Mouse (Mus musculus) small intestine, adult 2 months (tissue): ENCODE data around the gene 2700049A03Rik.

Source experiments
- CTCF ChIP-seq: fragments of 200-500 bp; IDR thresholded peaks from 2 replicates; pipeline ENCODE4 v1.5.1; 2012; ENCODE audit warnings: low read depth, mild to moderate bottlenecking, control low read depth, inconsistent platforms, low read length, moderate library complexity, mixed read lengths; ENCODE audit not compliant: insufficient replicate concordance, insufficient read length; ENCODE audit errors: extremely low read depth
- POLR2A ChIP-seq: fragments of 200-500 bp; IDR thresholded peaks from 2 replicates; pipeline ENCODE4 v1.6.1; 2012; ENCODE audit warnings: low read depth, mild to moderate bottlenecking, control low read depth, inconsistent platforms, low read length, moderate library complexity

- no peak for TF ChIP-seq CTCF
- no peak for TF ChIP-seq POLR2A
These were observed 12.8 kb downstream of the 2700049A03Rik start for GRCm38 (mm10) chr12:71149456-71149855.
